10 mouse cellular contexts compared by ENCODE assay signal in genomic region chr7:132803962-132804361, GRCm38 (mm10). TPM values are rescaled to one million over a fixed set of nuclear protein-coding genes. Genes with fewer than 3 reads are reported as not detected.
DNase-seq lines count a peak whose midpoint lies in the region; ATAC-seq lines count a peak whose summit lies in the region.
"Had no signal": no experiment of that assay in that cellular context is flagged by ENCODE, and none has a peak within 500 bp of the region (broad histone marks: within the 10 kb centered on the region; RNA-seq: fewer than 3 reads in every experiment).

No protein-coding gene starts in this region.

- no peaks in the 10 kb centered on the region for H3K36me3 ChIP-seq in liver, embryonic 16.5 days (ENCODE audit: control insufficient read depth, insufficient read depth)
- H3K36me3 ChIP-seq in hindbrain, embryonic 11.5 days (ENCODE audit: control insufficient read depth, insufficient read depth, low read length) = no peaks in the 10 kb centered on the region
- H3K36me3 ChIP-seq: lung, embryonic 15.5 days had no signal

- H3K9ac ChIP-seq in liver, embryonic 16.5 days (ENCODE audit: low read depth, low read length) = peak overlapping the region; percentile 14; the same call in 1 of the 2 replicates
- H3K9ac ChIP-seq in hindbrain, embryonic 11.5 days (ENCODE audit: low read depth, low read length) = no peak overlapping the region
- H3K9ac ChIP-seq: lung, embryonic 15.5 days had no signal

- peaks cover 50% of the 10 kb centered on the region for H3K4me1 ChIP-seq in liver, embryonic 16.5 days (ENCODE audit: control insufficient read depth, low read depth, low read length)
- peaks cover 8% of the 10 kb centered on the region for H3K4me1 ChIP-seq in hindbrain, embryonic 11.5 days (replicated peaks; ENCODE audit: control insufficient read depth, insufficient read depth, low read length)

- peak; percentile 37 for DNase-seq in gastrocnemius, postnatal 14 days
- no peak for DNase-seq in gastrocnemius, postnatal 36 days
- DNase-seq in CD4-positive helper T cell, adult 2 months (ENCODE audit: low read depth, low spot score) = peak; percentile 83
- DNase-seq in hindbrain, embryonic 11.5 days (ENCODE audit: low spot score) = no peak
- DNase-seq in layer of hippocampus, postnatal 36 days = no peak
- DNase-seq in embryo, embryonic 11 days = no peak

- no peaks in the 10 kb centered on the region for H3K9me3 ChIP-seq in liver, embryonic 16.5 days (replicated peaks; ENCODE audit: control insufficient read depth, low read length)
- H3K9me3 ChIP-seq in hindbrain, embryonic 11.5 days (ENCODE audit: control insufficient read depth, low read length) = no peaks in the 10 kb centered on the region
- H3K9me3 ChIP-seq: lung, embryonic 15.5 days had no signal

- peak overlapping the region; percentile 2 for H3K27ac ChIP-seq in liver, embryonic 16.5 days (ENCODE audit: low read length)
- no peak overlapping the region for H3K27ac ChIP-seq in hindbrain, embryonic 11.5 days (ENCODE audit: low read depth, low read length)
- H3K27ac ChIP-seq: lung, embryonic 15.5 days had no signal

- no peak overlapping the region for H3K4me2 ChIP-seq in liver, embryonic 16.5 days (ENCODE audit: low read depth, low read length)
- no peak overlapping the region for H3K4me2 ChIP-seq in hindbrain, embryonic 11.5 days (replicated peaks; ENCODE audit: low read depth, low read length)
- H3K4me2 ChIP-seq: lung, embryonic 15.5 days had no signal

- ATAC-seq in erythroblast, adult 5-6 weeks (replicated peaks; ENCODE audit: low FRiP score, poor library complexity, severe bottlenecking) = peak; percentile 68
- ATAC-seq in liver, embryonic 16.5 days (ENCODE audit: low read depth) = peak; percentile 57
- ATAC-seq in hindbrain, embryonic 11.5 days (ENCODE audit: low FRiP score) = no peak
- ATAC-seq: Patski had no signal

- no peak overlapping the region for H3K4me3 ChIP-seq in liver, embryonic 16.5 days (ENCODE audit: low read depth, low read length)
- no peak overlapping the region for H3K4me3 ChIP-seq in hindbrain, embryonic 11.5 days (ENCODE audit: low read depth, low read length)
- H3K4me3 ChIP-seq: lung, embryonic 15.5 days had no signal

- 30% methylated on average over 3 of the region's 3 CpGs for WGBS in liver, embryonic 16.5 days (ENCODE audit: insufficient replicate concordance)
- WGBS in hindbrain, embryonic 11.5 days = 76% methylated on average over 3 of the region's 3 CpGs

- intact Hi-C loops in gastrocnemius, postnatal 14 days (cut with DNase I; ENCODE audit: low total_unique reads) = no loop called here
- intact Hi-C loops in gastrocnemius, postnatal 36 days (cut with DNase I) = no loop called here

- H3K27me3 ChIP-seq in liver, embryonic 16.5 days (ENCODE audit: control insufficient read depth, insufficient read depth, low read depth, low read length) = no peaks in the 10 kb centered on the region
- H3K27me3 ChIP-seq in hindbrain, embryonic 11.5 days (ENCODE audit: control insufficient read depth, insufficient read depth, low read length) = no peaks in the 10 kb centered on the region
- H3K27me3 ChIP-seq: lung, embryonic 15.5 days; Patski had no signal

RNA-seq across cellular contexts. Expression of gene Fam53b, which starts 9.7 kb away (rescaled TPM):
- total RNA-seq in gastrocnemius, postnatal 14 days (2021) = 10 to 100 TPM; 19.5 to 24.1 TPM
- total RNA-seq in gastrocnemius, postnatal 36 days (2021) = 10 to 100 TPM; 15.0 to 16.1 TPM
- total RNA-seq in erythroblast, adult 5-6 weeks (2015; ENCODE audit: low replicate concordance) = 119 and 143 TPM in 2 replicates
- total RNA-seq in erythroblast, adult 5-6 weeks (2017; ENCODE audit: low replicate concordance) = 126 and 169 TPM in 2 replicates
- 25.1 and 29.4 TPM in 2 replicates for polyA plus RNA-seq in liver, embryonic 16.5 days (2015; fragmentation: Nextera tagmentation; extraction: Ambion mirVana)
- 16.9 and 17.0 TPM in 2 replicates for polyA plus RNA-seq in hindbrain, embryonic 11.5 days (2014; fragmentation: Nextera tagmentation; extraction: Ambion mirVana)
- total RNA-seq in layer of hippocampus, postnatal 36 days (2021) = 10 to 100 TPM; 46.4 to 53.3 TPM

RNA-seq across cellular contexts. Expression of gene Eef1akmt2, which starts 48.5 kb away (rescaled TPM):
- 1 to 10 TPM; 7.5 to 7.8 TPM for total RNA-seq in gastrocnemius, postnatal 14 days (2021)
- total RNA-seq in gastrocnemius, postnatal 36 days (2021) = 1 to 10 TPM; 5.0 to 6.8 TPM
- 5.6 and 7.3 TPM in 2 replicates for total RNA-seq in erythroblast, adult 5-6 weeks (2015; ENCODE audit: low replicate concordance)
- 16.3 and 23.8 TPM in 2 replicates for total RNA-seq in erythroblast, adult 5-6 weeks (2017; ENCODE audit: low replicate concordance)
- polyA plus RNA-seq in liver, embryonic 16.5 days (2015; fragmentation: Nextera tagmentation; extraction: Ambion mirVana) = 12.5 and 16.2 TPM in 2 replicates
- 93.0 and 93.5 TPM in 2 replicates for polyA plus RNA-seq in hindbrain, embryonic 11.5 days (2014; fragmentation: Nextera tagmentation; extraction: Ambion mirVana)
- total RNA-seq in layer of hippocampus, postnatal 36 days (2021) = 10 to 100 TPM; 31.6 to 36.7 TPM

RNA-seq across cellular contexts. Expression of gene Abraxas2, which starts 55.1 kb away (rescaled TPM):
- 10 to 100 TPM; 18.3 to 20.2 TPM for total RNA-seq in gastrocnemius, postnatal 14 days (2021)
- 10 to 100 TPM; 20.5 to 21.3 TPM for total RNA-seq in gastrocnemius, postnatal 36 days (2021)
- total RNA-seq in erythroblast, adult 5-6 weeks (2015; ENCODE audit: low replicate concordance) = 14.6 and 15.3 TPM in 2 replicates
- total RNA-seq in erythroblast, adult 5-6 weeks (2017; ENCODE audit: low replicate concordance) = 7.2 and 10.6 TPM in 2 replicates
- 11.2 and 12.5 TPM in 2 replicates for polyA plus RNA-seq in liver, embryonic 16.5 days (2015; fragmentation: Nextera tagmentation; extraction: Ambion mirVana)
- polyA plus RNA-seq in hindbrain, embryonic 11.5 days (2014; fragmentation: Nextera tagmentation; extraction: Ambion mirVana) = 39.0 TPM in 2 replicates
- total RNA-seq in layer of hippocampus, postnatal 36 days (2021) = 10 to 100 TPM; 28.3 to 31.5 TPM

Comparison
In these comparisons a context has a peak if more than half of its experiments do, and no peak if none do; other contexts are left out.
1. DNase-seq: peak in gastrocnemius, postnatal 14 days (single experiment) and CD4-positive helper T cell, adult 2 months (single experiment); none in gastrocnemius, postnatal 36 days (0 of 2), hindbrain, embryonic 11.5 days (single experiment), layer of hippocampus, postnatal 36 days (0 of 2) and embryo, embryonic 11 days (single experiment).